Mouse (Mus musculus) cerebellum, postnatal 4 days (tissue): Measurements from ENCODE around the gene Siglec1.
"Not testable (repeated sequence)": the region's sequence is repeated elsewhere in the genome, so short reads cannot be mapped to it uniquely, and the experiment has no call there.

Source experiments
- DNase-seq, 2 experiments: peaks; one replicate each; pipeline ENCODE4 v3.0.0; 2022; ENCODE audit warnings: low spot score in 2 of 2, mixed read lengths in 1 of 2

The Siglec1 gene

DNA sequence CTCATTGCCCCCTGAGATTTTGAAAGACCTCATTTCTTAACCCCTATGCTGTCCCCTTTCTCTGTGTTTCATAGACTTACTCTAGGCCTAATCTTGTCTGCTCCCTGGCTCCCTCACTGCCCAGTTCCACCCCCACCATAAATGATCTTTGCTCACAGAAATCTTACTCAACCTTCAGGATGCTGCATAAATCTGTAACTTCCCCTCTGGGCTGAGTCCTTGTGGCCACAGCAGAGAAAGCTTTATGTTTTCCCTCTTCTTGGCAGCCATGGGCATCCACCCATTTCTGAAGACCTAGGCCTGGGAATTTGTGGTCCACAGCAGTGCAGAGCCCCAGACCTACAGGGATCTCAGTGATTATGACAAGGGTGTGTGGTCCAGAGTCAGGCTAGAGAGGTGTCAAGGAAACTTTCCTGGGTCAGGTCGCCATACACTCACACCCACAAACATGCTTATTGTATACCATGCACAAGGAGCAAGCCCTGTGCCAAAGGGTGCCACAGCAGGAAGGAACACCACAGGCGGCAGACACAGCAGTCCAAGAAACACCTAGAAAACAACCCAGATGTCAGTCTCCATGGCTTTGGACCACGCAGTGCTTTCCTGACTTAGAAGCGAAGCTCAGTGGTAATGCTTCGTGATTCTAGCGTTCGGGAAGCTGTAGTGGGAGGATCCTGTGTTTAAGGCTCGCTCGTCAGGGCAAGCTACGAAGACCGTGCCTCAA, at the start of gene Siglec1:
Gene Siglec1, minus strand, starts transcription at position 99 of the 724 bp plus-strand sequence.
- no peak for DNase-seq

DNA sequence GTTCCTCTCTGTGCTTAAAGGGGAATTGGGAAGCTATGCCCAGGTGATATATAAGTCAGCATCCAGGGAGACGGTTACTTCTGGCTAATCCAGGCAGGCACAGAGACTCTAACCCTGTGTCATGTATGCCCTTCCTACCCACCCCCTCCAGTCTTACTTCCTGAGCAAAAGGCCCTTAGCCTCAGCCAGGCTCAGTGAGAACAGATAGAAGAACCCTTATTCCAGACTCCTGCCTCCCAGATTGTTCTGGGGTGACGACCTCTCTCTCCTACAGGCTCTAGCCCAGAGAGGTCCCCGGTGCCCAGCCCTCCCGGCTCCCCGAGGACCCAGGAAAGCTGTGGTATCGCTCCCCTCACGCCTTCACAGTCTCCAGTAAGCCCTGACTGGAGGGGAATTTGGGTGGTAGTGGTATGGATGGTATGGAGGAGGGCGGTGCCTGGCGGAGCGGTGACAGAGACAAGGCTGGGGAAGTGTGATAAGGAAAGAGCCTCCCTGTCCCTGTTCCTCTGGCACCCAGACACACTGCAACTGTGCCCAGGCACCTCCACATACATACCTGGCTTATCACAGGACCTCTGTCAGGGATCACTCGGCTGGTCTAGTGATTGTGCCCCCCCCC, 49.1 kb upstream of the Siglec1 start:
- no peak for DNase-seq

DNA sequence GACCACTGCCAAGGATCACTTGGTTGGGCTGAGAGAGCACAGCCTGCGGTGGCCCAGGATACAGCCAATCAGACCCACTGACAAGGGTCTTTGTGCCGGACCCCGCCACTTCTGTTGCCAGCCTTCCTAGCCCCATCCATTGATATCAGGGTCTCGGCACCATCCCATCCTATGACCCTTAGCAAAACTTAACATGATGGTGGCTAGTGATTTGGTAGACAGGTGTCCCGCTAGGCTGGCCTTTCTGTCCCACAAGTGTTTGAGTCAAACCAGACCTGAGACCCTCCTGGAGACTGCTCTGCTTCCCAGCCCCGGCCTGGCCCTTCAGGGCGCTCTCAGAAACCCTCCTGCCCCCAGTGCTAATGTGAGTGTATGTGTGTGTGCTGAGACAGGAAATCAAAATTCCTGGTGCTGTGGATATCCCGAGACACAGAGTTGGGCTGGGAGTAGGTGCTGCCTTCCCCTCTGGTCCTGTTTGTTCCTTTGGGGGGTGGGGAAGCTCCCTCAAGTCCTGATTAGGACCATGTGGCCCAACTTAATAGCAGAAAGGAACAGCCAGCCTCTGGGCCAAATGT, 48.3 kb upstream of the Siglec1 start:
- no peak for DNase-seq

DNA sequence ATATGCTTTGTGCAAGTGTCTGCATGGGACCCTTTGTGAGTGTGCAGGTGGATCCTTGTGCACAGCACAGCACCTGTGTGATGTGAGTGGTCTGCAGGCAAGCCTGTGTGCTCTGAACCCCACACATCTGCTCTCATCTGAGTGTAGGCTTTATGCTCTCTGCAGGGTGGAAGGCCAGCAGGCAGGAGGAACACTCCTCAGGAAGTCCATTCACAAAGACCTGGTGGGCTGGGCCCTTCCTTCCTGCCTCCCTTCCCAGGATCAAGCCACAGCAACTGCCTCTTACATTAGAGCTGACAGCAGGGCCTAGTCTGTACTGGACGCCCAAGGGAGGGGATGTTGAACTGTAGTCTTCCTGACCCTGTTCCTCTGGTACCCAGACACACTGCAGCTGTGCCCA, 47.8 kb upstream of the Siglec1 start:
- no peak for DNase-seq

DNA sequence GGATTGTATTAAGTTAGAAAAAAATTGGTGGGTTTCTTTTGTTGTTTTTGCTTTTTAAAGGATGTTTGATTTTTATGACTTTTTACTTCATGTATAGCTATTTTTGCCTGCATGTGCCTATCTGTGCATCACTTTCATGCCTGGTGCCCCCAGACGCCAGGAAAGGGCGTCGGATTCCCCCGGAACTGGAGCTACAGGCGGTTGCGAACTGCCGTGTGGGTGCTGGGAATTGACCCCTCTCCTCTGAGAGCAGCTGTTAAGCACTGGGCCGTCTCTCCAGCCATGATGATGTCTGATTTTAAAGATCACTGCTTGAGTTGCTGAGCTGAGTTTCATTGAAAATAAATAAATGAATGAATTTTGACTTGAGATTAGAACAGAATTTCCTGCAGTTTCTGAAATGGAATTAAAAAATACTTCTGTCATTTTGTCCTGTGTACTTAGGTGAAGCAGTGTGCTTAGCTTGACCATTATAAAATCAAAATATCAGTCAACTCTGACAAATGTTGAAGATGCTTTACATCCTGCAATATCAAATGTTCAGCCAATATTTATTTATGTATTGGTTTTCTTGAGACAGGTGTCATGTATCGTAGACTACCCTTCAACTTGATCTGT, 46.5 kb upstream of the Siglec1 start, which contains the start of gene Gm11037:
Gene Gm11037, plus strand, starts transcription at position 568 of the 618 bp plus-strand sequence.
- DNase-seq, result no peak

DNA sequence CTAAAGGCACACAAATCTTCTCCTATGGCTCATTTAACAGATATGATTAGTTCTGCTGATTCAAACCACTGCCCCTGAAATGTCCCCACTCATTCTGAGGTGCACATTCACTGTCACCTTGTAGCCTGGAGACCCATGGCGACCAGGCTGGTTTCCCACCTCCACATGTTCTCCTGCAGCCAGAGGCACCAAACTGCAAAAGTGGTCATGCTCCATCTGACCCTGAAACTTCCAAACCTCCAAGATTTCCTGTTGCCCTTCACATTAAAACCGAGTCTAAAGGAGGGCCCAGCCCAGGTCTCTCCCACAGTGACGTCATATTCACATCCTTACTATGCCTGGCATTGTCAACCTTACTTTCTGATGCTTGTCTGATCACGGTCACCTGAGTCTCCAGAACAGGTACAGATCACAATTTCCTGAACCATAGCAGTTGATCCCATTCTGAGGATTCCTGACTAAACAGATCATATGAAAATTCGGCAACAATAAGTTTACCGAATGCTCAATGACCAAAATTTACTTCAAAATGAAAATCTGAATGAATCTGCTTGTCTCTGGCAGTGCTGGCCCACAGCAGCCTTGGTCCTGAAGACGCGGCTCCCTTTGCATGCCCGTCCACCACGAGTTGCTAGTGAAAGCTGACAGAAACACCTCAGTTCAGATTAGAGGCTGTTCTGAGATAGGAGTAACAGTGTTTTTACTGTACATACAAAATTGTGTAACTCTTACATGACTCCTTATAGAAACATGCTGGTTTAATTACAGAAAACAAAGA, 45.7 kb upstream of the Siglec1 start:
- no peak for DNase-seq

DNA sequence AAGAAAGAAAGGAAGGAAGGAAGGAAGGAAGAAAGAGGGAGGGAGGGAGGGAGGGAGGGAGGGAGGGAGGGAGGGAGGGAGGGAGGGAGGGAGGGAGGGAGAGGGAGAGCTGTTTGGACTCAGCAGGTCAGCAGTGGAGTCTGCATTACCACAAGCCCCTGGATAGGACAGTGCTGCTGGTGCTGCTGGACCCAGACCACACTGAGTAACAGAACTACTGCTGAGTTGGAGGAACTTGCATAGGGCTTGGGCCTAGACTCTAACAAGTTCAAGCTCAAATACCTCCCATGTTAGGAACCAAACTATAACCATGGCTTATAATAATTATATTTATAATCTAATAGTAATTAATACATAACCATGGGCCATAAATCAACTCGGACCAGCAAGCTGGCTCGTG, 44.3 kb upstream of the Siglec1 start:
- no peak for DNase-seq

DNA sequence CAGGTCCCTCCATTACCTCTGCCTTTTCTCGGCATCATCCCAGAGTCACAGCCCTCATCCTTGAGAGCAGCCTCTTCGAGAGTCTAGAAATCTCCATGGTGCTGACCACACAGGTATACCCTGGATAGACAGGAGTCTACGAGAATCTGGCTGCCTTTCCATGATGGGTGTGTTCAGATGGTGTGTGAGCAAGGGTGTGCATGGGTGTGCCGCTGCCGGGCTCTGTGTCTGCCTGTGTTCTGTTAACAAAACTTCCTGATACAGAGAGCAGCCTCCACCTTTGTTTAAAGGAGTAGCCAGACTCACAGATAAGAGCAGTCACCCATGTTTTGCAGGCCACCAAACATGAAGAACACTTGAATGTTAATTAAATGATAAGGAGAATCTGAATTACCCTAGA, 43.3 kb upstream of the Siglec1 start:
- DNase-seq, result no peak

DNA sequence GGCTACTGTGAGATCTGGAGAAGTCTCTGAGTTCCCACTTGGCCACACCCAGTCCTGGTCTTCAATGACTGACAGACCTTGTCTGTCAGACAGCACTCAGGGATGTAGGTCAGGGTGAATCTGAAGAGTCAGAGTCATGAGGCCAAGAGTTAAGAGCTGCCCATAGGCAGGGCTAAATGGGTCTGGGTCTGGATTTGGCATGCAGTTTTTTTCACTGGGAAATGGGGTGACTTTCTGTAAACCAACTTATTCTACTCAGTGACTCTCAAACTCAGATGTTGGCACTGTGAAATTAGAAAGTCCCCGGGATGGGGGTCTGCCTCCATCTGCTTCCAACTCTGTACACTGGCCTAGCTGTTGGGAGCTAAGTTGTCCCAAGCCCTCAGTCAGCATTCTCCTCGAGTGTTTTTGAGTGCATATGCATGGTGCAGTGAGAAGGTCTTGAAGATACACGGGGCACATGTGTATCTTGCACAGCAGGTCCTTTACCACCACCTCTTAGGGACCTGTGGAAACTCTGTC, 42.1 kb upstream of the Siglec1 start:
- no peak for DNase-seq

DNA sequence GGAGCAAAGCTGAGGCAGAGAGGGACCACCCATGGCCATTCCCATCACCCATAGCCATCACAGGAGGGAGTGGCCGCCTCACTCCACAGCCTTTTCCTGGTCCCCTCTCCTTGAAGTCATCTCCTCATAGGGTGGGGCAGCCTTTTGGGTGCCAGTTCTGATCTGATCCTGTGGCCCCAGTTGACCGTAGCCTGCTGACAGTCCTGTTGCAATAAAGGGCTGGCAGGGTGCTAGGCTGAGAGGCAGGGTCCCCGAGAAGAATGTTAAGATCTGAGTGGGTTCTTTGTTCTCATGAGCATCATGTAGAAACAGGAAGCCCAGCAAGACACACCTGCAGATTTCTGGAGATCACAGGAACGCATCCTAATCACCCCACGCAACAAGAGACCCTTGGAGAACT, 41.6 kb upstream of the Siglec1 start:
- DNase-seq, result no peak

DNA sequence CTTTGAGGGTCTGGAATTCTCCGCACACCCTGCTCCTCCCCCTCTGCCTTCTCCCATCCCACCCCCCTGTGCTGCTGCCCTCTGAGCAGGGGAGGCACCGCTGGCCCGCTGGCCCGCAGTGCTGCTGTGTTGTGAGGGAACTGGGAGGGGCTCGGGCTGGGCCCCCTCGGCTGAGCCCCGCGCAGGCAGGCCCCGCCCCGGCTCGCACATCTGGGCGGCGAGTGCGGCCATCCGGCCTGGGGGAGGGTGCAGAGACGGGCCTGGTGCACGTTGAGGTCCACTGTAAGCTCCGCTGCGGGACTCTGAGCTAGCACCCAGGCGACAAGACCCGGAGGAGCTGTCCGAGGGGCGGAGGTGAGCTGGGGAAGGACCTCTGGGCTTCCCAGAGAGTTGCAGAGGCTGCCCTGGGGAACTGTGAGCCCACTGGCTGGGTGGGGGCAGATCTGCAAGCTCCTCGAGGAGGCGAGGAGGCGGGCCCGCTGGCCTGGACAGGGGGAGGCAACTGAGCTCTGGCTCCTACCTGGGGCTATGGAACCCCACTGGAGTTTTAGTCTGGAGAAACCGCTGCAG, 40.7 kb upstream of the Siglec1 start, which contains the start of gene Hspa12b:
Gene Hspa12b, plus strand, starts transcription at position 120 of the 570 bp plus-strand sequence.
- no peak for DNase-seq

DNA sequence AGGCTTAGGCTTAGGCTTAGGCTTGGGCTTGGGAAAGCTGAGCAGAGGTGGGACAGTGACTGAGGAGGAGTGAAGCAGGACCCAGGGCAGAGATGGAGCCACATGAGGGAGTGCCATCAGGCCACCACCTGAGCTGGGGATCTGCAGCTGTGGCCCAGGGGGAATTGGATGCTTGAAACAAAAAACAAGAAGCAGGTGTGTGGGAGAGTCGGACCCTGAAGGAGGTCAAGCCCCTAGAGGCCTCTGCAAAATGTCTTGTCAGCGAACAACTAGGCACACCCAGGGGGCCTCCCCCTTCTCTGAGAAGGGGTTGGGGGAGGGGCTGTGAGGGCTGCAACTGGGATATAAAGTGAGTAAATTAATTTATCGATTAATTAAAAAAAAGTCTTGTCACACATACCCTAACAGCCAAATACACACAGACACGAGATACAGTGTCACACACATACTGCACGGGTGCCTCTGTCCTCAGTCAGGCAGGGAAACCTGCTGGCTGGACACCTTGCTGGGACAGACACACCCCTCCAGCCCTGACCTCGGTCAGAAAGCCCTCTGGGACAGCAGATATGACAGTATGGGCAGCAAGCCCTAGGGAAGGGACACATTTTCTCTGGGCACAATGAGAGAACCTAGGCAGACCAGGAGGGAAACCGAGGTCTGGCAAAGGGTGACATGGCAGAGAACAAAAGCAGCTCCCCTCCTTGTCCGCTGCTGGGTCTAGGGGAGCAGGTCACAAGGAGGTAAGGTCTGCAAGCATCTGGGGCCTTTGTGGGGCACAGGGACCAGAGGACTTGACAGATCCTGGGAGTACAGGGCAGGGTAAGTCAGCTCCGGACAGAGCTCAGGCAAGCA, 39.6 kb upstream of the Siglec1 start:
- DNase-seq, result no peak

DNA sequence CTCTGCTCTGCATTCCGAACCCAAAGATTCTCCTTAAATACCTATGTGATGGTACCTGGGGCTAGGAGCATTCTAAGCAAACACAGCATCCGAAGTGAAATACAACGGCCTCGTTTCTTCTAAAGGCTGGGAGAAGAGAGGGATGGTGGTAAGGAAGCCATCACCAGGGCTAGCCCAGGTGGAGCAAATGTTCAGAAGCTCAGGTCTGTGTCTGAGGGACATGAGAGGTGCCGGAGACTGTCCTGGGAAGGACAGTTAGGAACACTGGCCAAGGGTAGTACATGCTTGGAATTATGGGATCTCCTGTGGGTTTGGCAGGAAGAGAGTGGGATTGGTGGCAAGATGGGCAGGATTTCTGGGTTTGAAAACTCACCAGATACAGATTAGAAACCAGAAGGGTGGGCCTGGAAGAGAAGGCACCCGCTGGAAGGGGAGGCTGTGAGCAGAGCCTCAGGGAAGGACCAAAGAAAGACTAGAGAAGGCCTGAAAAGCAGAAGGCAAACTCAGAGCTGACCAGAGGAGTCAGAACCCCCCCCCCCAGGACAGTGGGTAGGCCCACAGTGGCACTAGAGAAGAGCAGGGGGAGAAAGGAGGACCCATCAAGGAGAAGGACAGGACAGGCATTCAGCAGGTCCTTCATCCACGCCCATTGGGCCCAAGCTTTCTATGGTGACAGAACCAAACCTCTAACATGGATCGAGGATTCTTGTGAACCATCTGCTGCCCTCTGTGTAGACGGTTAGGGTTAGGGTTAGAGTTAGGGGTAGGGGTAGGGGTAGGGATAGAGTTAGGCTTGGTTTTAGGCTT, 38.8 kb upstream of the Siglec1 start:
- no peak for DNase-seq

DNA sequence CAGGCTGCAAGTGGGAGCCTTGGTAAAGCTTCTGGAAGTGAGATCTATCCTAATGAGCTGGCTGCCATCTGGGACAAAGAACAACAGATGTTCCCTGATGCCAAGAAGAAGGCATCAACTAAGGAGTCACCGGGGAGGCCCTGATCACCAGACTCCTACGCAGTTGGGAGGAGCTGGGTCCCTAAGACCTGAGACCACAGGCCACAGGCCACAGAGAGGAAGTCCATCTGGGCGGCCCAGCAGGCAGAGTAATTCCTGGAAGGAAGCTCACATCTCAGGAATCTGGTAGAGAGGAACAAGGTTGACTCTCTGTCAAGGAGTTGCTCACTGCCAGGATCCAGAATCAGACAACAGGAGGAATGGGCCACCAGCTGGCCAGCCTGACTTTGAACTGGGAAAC, 37.6 kb upstream of the Siglec1 start:
- DNase-seq, result no peak

DNA sequence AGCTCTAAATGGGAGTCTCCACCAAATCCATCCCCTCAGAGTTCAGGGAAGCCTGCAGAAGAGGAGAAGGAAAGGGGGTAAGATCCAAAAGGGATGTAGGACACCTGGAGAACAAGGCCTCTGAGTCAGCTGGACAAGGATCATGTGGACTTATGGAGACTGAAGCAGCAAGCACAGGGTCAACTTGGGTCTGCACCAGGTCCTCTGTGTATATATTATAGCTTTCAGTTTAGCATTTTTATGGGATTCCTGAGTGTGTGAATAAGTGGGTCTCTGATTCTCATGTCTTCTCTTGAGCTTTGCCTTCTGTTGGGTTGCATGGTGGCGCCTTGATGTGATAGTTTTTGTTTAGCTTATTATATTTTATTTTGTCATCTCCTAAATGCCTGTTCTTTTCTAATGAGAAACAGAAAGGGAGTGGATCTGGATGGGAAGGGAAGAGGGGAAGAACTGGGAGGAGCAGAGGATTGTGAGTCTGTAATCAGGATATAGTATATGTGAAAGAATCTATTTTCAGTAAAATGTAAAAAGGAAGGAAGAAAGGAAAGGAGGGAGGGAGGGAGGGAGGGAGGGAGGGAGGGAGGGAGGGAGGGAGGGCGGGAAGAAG, 32.5 kb upstream of the Siglec1 start:
- DNase-seq, result no peak

DNA sequence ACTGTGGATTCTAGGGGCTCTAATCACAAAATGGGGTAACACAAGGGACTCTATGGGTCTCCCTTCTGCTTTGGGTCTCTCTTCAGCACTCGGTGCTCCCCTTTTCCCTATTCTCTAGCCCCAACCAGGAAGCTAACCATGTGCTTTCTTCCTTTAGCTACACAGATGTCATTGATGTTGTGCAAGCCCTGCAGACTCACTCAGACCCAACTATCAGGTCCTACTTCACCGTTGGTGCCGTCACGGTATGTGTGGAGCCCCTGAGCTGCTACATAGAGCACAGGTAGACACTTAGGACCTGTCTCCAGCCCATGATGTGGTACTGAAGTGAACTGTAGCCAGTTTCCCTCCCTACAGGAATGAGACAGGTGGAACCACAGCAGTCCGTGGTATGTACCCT, 19.4 kb upstream of the Siglec1 start:
- no peak for DNase-seq

DNA sequence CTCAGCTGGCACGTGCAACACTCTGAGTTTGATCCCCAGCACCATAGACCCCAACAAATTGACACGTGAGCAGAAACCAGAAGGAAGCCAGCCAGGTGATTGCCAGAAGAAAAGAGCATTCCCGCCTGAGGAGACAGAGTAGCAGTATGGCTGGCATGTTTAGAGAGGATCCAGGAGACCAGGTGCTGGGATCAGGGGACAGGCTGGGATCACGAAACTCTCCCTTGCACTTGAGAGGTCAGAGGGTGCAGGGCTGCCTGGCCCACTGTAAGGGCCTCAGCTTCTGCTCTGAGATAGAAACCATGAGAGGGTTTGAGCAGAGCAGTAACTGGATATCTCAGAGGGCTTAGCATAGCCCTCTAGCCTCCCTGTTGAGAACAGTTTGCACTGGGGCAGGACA, 18.5 kb upstream of the Siglec1 start:
- DNase-seq, result not testable (repeated sequence)

DNA sequence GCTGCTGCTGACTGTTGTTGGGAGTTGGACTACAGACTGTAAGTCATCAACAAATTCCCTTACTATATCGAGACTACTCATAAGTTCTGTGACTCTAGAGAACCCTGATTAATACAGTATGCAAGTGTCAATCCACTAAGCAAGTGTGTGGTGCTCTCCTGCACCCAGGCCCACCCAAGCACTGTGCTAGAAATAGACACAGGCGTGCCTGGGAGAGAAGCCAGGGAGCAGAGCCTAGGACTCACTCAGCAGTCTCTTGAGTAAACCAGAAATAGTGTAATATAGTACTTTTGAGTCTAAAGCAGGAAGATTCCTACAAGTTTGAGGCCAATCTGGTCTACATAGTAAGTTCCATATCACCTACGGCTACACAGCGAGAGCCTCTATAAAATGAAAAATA, 17.5 kb upstream of the Siglec1 start:
- DNase-seq, result no peak

DNA sequence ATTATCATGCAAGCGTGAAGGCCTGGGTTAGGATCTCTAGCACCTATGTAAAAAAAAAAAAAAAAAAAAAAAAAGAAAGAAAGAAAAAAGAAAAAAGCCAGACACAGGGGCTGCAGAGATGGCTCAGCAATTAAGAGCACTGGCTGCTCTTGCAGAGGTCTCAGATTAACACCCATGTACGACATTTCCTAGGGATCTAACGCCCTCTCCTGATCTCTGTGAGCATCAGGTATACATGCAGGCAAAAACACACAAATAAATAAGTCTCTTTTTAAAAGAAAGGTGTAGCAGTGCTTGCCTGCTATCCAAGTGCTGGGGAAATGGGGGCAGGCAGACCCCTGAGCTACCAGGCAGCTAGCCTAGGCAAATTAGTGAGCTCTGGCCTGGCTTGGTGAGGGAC, 15.0 kb upstream of the Siglec1 start:
- no peak for DNase-seq
